Mouse (Mus musculus): Measurements from ENCODE around the gene Mroh2a. TPM values are rescaled to one million over a fixed set of nuclear protein-coding genes. Genes with fewer than 3 reads are reported as not detected.

Gene Mroh2a
- polyA plus RNA-seq, 1 experiment: 0.08 TPM

GRCm38 (mm10) chr1:88254793-88255465, 28.1 kb downstream of the Mroh2a start:
- 78% methylated on average over 12 of the region's 12 CpGs for WGBS
- no peak for TF ChIP-seq POLR2A (IDR thresholded peaks at IDR 0.05; ENCODE audit: low read depth, low read length)
- no peak for TF ChIP-seq CTCF (conservative IDR thresholded peaks at IDR 0.05; ENCODE audit: insufficient read depth, insufficient read length, low read depth, low read length)
- H3K4me3 ChIP-seq (ENCODE audit: insufficient read depth, low read depth, low read length): no peak overlapping the region
- DNase-seq: no peak
- H3K27me3 ChIP-seq (replicated peaks; ENCODE audit: control insufficient read depth, insufficient read depth, low read length): no peaks in the 10 kb centered on the region
- no peaks in the 10 kb centered on the region; the same call in 1 of the 2 replicates for H3K4me1 ChIP-seq (ENCODE audit: control insufficient read depth, insufficient read depth, low read length)
- no peaks in the 10 kb centered on the region for H3K36me3 ChIP-seq (ENCODE audit: control insufficient read depth, insufficient read depth, low read length)
- no peak overlapping the region for H3K27ac ChIP-seq (ENCODE audit: insufficient read depth, low read depth, low read length)

GRCm38 (mm10) chr1:88255466-88255857, 28.7 kb downstream of the Mroh2a start:
- DNase-seq: no peak
- no peak overlapping the region for H3K4me3 ChIP-seq (ENCODE audit: insufficient read depth, low read depth, low read length)
- H3K4me1 ChIP-seq (ENCODE audit: control insufficient read depth, insufficient read depth, low read length): no peaks in the 10 kb centered on the region; the same call in 1 of the 2 replicates
- H3K27me3 ChIP-seq (replicated peaks; ENCODE audit: control insufficient read depth, insufficient read depth, low read length): no peaks in the 10 kb centered on the region
- H3K36me3 ChIP-seq (ENCODE audit: control insufficient read depth, insufficient read depth, low read length): no peaks in the 10 kb centered on the region
- TF ChIP-seq CTCF (conservative IDR thresholded peaks at IDR 0.05; ENCODE audit: insufficient read depth, insufficient read length, low read depth, low read length): no peak
- TF ChIP-seq POLR2A (IDR thresholded peaks at IDR 0.05; ENCODE audit: low read depth, low read length): no peak
- no peak overlapping the region for H3K27ac ChIP-seq (ENCODE audit: insufficient read depth, low read depth, low read length)
- WGBS: 62% methylated on average over 2 of the region's 2 CpGs

GRCm38 (mm10) chr1:88255989-88256754, 29.4 kb downstream of the Mroh2a start:
- Histone ChIP-seq H3K4me1 (ENCODE audit: control insufficient read depth, insufficient read depth, low read length) (no peaks in the 10 kb centered on the region; the same call in 1 of the 2 replicates), H3K36me3 (ENCODE audit: control insufficient read depth, insufficient read depth, low read length) (no peaks in the 10 kb centered on the region), H3K27me3 (replicated peaks; ENCODE audit: control insufficient read depth, insufficient read depth, low read length) (no peaks in the 10 kb centered on the region), H3K27ac (ENCODE audit: insufficient read depth, low read depth, low read length) (no peak overlapping the region), H3K4me3 (ENCODE audit: insufficient read depth, low read depth, low read length) (no peak overlapping the region)
- TF ChIP-seq CTCF (conservative IDR thresholded peaks at IDR 0.05; ENCODE audit: insufficient read depth, insufficient read length, low read depth, low read length) (no peak), POLR2A (IDR thresholded peaks at IDR 0.05; ENCODE audit: low read depth, low read length) (no peak)
- 80% methylated on average over 13 of the region's 13 CpGs for WGBS
- DNase-seq: no peak

- WGBS: 76% methylated on average over 10 of the region's 10 CpGs
- H3K27me3 ChIP-seq (replicated peaks; ENCODE audit: control insufficient read depth, insufficient read depth, low read length): no peaks in the 10 kb centered on the region
- H3K36me3 ChIP-seq (ENCODE audit: control insufficient read depth, insufficient read depth, low read length): no peaks in the 10 kb centered on the region
- H3K4me3 ChIP-seq (ENCODE audit: insufficient read depth, low read depth, low read length): no peak overlapping the region
- H3K27ac ChIP-seq (ENCODE audit: insufficient read depth, low read depth, low read length): no peak overlapping the region
- DNase-seq: no peak
- H3K4me1 ChIP-seq (ENCODE audit: control insufficient read depth, insufficient read depth, low read length): no peaks in the 10 kb centered on the region; the same call in 1 of the 2 replicates
- TF ChIP-seq CTCF (conservative IDR thresholded peaks at IDR 0.05; ENCODE audit: insufficient read depth, insufficient read length, low read depth, low read length): no peak
- no peak for TF ChIP-seq POLR2A (IDR thresholded peaks at IDR 0.05; ENCODE audit: low read depth, low read length)
These were observed 30.3 kb downstream of the Mroh2a start for GRCm38 (mm10) chr1:88256886-88257663.

GRCm38 (mm10) chr1:88257681-88258080, 30.9 kb downstream of the Mroh2a start:
- Histone ChIP-seq H3K27ac (ENCODE audit: insufficient read depth, low read depth, low read length) (no peak overlapping the region), H3K36me3 (ENCODE audit: control insufficient read depth, insufficient read depth, low read length) (no peaks in the 10 kb centered on the region), H3K4me1 (ENCODE audit: control insufficient read depth, insufficient read depth, low read length) (no peaks in the 10 kb centered on the region; the same call in 1 of the 2 replicates), H3K27me3 (replicated peaks; ENCODE audit: control insufficient read depth, insufficient read depth, low read length) (no peaks in the 10 kb centered on the region), H3K4me3 (ENCODE audit: insufficient read depth, low read depth, low read length) (no peak overlapping the region)
- DNase-seq: no peak
- TF ChIP-seq POLR2A (IDR thresholded peaks at IDR 0.05; ENCODE audit: low read depth, low read length) (no peak), CTCF (conservative IDR thresholded peaks at IDR 0.05; ENCODE audit: insufficient read depth, insufficient read length, low read depth, low read length) (no peak)
- WGBS: 81% methylated on average over 6 of the region's 6 CpGs

GRCm38 (mm10) chr1:88258361-88258760, 31.6 kb downstream of the Mroh2a start:
- H3K27me3 ChIP-seq (replicated peaks; ENCODE audit: control insufficient read depth, insufficient read depth, low read length): no peaks in the 10 kb centered on the region
- no peak overlapping the region for H3K27ac ChIP-seq (ENCODE audit: insufficient read depth, low read depth, low read length)

More at GRCm38 (mm10) chr1:88258361-88258760, 31.6 kb downstream of the Mroh2a start:
- TF ChIP-seq POLR2A (IDR thresholded peaks at IDR 0.05; ENCODE audit: low read depth, low read length) (no peak), CTCF (conservative IDR thresholded peaks at IDR 0.05; ENCODE audit: insufficient read depth, insufficient read length, low read depth, low read length) (no peak)
- H3K4me1 ChIP-seq (ENCODE audit: control insufficient read depth, insufficient read depth, low read length): no peaks in the 10 kb centered on the region; the same call in 1 of the 2 replicates
- no peaks in the 10 kb centered on the region for H3K36me3 ChIP-seq (ENCODE audit: control insufficient read depth, insufficient read depth, low read length)
- no peak for DNase-seq
- WGBS: 66% methylated on average over 6 of the region's 6 CpGs
- H3K4me3 ChIP-seq (ENCODE audit: insufficient read depth, low read depth, low read length): no peak overlapping the region

Measured in kidney, adult 2 months (tissue).